Mouse (Mus musculus) liver, adult (tissue): ENCODE results near the gene Reln.

ENCODE experiments used
- GATA4 ChIP-seq: IDR thresholded peaks from 2 replicates; pipeline ENCODE4 v1.6.1; 2014; ENCODE audit warnings: mild to moderate bottlenecking, low read length; ENCODE audit not compliant: insufficient replicate concordance

The Reln gene

DNA sequence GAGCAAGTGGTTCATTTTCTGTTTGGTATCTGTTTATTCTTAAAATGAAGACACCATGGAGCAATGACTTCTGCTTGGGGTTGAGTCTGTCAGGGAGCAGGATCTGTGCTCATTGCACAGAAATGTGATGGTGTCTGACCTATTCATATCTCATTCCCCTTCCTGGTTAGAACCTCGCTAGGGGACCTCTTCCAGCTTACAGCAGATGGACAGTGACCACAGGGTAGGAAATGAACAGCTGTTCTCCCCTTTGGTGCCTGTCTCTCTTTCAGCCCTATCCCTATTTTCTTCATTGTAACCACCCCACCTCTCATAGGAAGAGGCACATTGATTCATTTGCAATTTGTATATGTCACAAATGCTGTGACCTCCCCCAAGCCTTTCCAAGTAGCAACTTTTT lies 225.2 kb downstream of the Reln start:
- no peak for TF ChIP-seq GATA4

GRCm38 (mm10) chr5:22118456-22118855 lies 226.0 kb downstream of the Reln start:
- TF ChIP-seq GATA4: no peak

DNA sequence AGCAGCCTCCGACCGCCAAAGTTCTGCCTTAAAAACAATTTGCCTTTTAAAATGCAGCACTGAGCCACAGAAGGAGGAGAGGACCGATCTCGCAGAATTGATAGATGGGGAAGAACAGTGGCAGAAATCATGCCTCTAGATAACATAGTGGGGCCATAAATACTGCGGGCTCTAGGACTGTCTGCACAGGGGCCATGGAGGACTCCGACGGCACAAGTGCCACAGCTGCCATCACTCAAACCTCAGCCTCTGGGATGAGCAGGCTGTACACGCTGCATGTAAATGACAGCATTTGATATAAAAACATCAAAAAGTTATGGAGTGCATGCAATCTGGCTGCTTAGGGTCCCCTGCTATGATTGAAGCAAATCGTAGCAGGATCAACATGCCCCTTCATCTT lies 227.6 kb downstream of the Reln start:
- TF ChIP-seq GATA4: no peak

DNA sequence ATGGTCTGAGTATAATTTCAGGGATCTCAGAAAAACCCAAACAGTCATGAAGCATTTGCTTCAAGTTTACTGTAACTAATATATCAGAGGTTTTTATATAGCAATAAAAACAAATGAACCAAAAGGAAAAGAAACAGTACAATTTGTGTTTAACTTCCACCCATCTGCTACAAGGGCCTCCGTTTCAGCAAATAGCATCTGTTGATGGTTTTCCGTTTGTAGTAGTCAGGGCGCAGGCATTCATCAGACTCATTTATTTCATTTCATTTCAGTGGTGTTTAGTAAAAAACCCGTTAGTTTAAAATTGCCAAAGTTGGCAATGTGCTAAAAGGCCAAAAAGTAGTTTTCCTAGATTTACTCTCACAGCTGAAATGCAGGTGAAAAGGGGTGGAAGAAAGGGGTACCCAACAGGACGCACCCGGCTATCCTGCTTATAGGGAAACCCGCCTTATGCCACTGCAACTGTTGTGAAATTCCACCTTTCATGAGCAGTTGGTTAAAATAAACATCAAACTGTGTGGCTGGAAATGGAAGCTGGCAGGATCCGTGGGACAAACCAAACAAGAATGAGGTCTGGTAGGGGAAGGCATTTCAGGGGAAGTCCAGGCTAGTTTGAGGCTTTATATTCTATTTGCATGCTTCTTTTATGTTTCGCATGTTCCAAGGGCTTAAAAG lies 237.6 kb downstream of the Reln start:
- no peak for TF ChIP-seq GATA4

DNA sequence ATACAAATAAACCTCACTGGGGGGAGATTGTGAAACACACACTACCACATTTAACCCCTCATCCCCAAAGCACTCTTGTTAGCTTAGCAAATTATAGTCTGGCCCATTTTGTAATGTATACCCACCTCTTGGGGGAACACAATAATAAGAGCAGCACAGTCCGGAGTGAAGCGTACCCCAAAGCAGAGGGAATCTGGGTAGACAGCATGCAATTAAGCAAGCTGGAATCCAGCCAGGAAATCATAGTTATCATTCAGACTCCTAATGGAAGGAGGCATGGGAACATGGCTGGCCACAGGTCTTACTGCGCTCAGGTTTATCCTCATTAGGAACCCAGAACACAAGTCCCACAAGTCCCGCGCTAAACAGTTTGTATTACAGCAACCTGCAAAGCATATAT lies 249.5 kb downstream of the Reln start:
- no peak for TF ChIP-seq GATA4

- TF ChIP-seq GATA4: no peak
Observed at GRCm38 (mm10) chr5:22094043-22094442, 250.5 kb downstream of the Reln start.

- no peak for TF ChIP-seq GATA4
Observed at GRCm38 (mm10) chr5:22093157-22093865, 251.2 kb downstream of the Reln start.

GRCm38 (mm10) chr5:22080468-22080986 lies 264.0 kb downstream of the Reln start:
- no peak for TF ChIP-seq GATA4

DNA sequence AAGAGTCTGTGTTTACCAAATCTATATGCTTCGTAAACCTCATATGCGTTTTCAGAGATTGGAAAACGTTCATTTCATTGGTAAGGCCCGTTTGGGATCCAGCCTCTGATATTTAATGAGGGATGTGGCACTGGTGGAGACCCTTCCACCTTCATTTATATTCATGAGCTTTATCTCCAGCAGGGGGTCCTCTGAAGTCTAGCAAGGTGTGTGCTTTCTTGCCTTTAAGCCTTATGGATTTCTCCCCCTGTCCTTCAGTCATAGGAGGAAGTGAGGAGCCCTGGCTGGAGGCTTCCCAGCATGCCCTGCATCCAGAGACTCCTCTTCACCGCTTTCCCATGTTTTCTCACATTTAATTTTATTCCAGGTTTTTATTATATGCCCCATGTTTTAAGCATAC lies 269.5 kb downstream of the Reln start:
- no peak for TF ChIP-seq GATA4

GRCm38 (mm10) chr5:22072591-22072990 lies 271.9 kb downstream of the Reln start:
- no peak for TF ChIP-seq GATA4

- TF ChIP-seq GATA4: no peak
Observed at GRCm38 (mm10) chr5:22059251-22059650, 285.3 kb downstream of the Reln start.

DNA sequence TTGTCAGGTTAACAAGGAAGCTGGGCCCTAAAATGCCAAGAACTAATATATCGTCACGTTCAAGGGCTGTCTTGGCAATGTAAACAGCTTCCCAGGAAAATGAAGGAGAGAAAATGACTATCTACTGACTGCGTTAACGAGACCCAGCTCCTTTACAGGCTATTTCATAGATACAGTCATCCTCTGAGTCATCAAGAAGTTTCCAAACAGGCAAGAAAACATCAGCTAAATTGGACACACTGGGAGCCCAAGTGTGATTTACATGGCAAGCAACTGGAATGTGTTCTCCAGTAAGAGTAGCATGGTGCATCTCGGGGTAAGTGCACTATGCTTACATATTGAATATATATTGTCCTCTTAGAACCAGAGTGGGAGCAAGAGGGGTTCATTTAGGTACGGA lies 302.7 kb downstream of the Reln start:
- no peak for TF ChIP-seq GATA4

- no peak for TF ChIP-seq GATA4
Observed at GRCm38 (mm10) chr5:22039375-22040149, 304.9 kb downstream of the Reln start.

GRCm38 (mm10) chr5:22035201-22035600 lies 309.3 kb downstream of the Reln start:
- no peak for TF ChIP-seq GATA4

- TF ChIP-seq GATA4: no peak
Observed at GRCm38 (mm10) chr5:22033039-22033438, 311.5 kb downstream of the Reln start.

GRCm38 (mm10) chr5:22031653-22032052 lies 312.8 kb downstream of the Reln start:
- no peak for TF ChIP-seq GATA4
